Mouse (Mus musculus): Measurements from ENCODE around the gene Plek2. TPM values are rescaled to one million over a fixed set of nuclear protein-coding genes. Genes with fewer than 3 reads are reported as not detected.

Plek2 gene
- polyA plus RNA-seq (2012; rRNA removed) = 2.0 TPM in 2 replicates

GRCm38 (mm10) chr12:78906707-78907162 lies at the start of gene Plek2:
Gene Plek2 (minus strand): TSS chr12:78906964.
- no peak within 1 kb of the TSS for H3K27ac ChIP-seq (ENCODE audit: insufficient read depth, low read depth, low read length)
- H3K4me1 ChIP-seq (ENCODE audit: control insufficient read depth, insufficient read depth, low read length) = 0 out of 2 replicates have a peak, but pooled peaks cover 3% of the 10 kb centered on the region
- peak; percentile 85 for DNase-seq
- no peaks in the 10 kb centered on the region for H3K36me3 ChIP-seq (ENCODE audit: control insufficient read depth, insufficient read depth, low read length)
- 3% methylated on average over 38 of the region's 38 CpGs for WGBS
- peak within 1 kb of the TSS; percentile 41 for H3K4me3 ChIP-seq (ENCODE audit: insufficient read depth, low read depth, low read length)
- TF ChIP-seq CTCF (conservative IDR thresholded peaks at IDR 0.05; ENCODE audit: insufficient read depth, insufficient read length, low read depth, low read length) (no peak; the same call in 1 of the 2 replicates), POLR2A (IDR thresholded peaks at IDR 0.05; ENCODE audit: low read depth, low read length) (no peak)
- no peaks in the 10 kb centered on the region; the same call in 1 of the 2 replicates for H3K27me3 ChIP-seq (replicated peaks; ENCODE audit: control insufficient read depth, insufficient read depth, low read length)

- no peak overlapping the region for H3K27ac ChIP-seq (ENCODE audit: insufficient read depth, low read depth, low read length)
- H3K4me1 ChIP-seq (ENCODE audit: control insufficient read depth, insufficient read depth, low read length) = no peaks in the 10 kb centered on the region
- DNase-seq = no peak
- TF ChIP-seq CTCF (conservative IDR thresholded peaks at IDR 0.05; ENCODE audit: insufficient read depth, insufficient read length, low read depth, low read length) (no peak), POLR2A (IDR thresholded peaks at IDR 0.05; ENCODE audit: low read depth, low read length) (no peak)
- no peak overlapping the region for H3K4me3 ChIP-seq (ENCODE audit: insufficient read depth, low read depth, low read length)
- WGBS = 94% methylated on average over 4 of the region's 4 CpGs
- H3K27me3 ChIP-seq (replicated peaks; ENCODE audit: control insufficient read depth, insufficient read depth, low read length) = no peaks in the 10 kb centered on the region
- H3K36me3 ChIP-seq (ENCODE audit: control insufficient read depth, insufficient read depth, low read length) = no peaks in the 10 kb centered on the region
Measured at GRCm38 (mm10) chr12:78956405-78956804, 49.6 kb upstream of the Plek2 start.

- no peak for TF ChIP-seq POLR2A (IDR thresholded peaks at IDR 0.05; ENCODE audit: low read depth, low read length)
- no peak for TF ChIP-seq CTCF (conservative IDR thresholded peaks at IDR 0.05; ENCODE audit: insufficient read depth, insufficient read length, low read depth, low read length)
- no peaks in the 10 kb centered on the region for H3K36me3 ChIP-seq (ENCODE audit: control insufficient read depth, insufficient read depth, low read length)
- WGBS = 53% methylated on average over 3 of the region's 3 CpGs
- no peaks in the 10 kb centered on the region for H3K27me3 ChIP-seq (replicated peaks; ENCODE audit: control insufficient read depth, insufficient read depth, low read length)
- DNase-seq = no peak
- no peaks in the 10 kb centered on the region for H3K4me1 ChIP-seq (ENCODE audit: control insufficient read depth, insufficient read depth, low read length)
- no peak overlapping the region for H3K27ac ChIP-seq (ENCODE audit: insufficient read depth, low read depth, low read length)
- H3K4me3 ChIP-seq (ENCODE audit: insufficient read depth, low read depth, low read length) = no peak overlapping the region
Measured at GRCm38 (mm10) chr12:78952484-78952883, 45.7 kb upstream of the Plek2 start.

GRCm38 (mm10) chr12:78952053-78952452 lies 45.3 kb upstream of the Plek2 start:
- WGBS = 67% methylated on average over 11 of the region's 11 CpGs
- no peaks in the 10 kb centered on the region for H3K4me1 ChIP-seq (ENCODE audit: control insufficient read depth, insufficient read depth, low read length)
- no peak overlapping the region for H3K27ac ChIP-seq (ENCODE audit: insufficient read depth, low read depth, low read length)
- H3K36me3 ChIP-seq (ENCODE audit: control insufficient read depth, insufficient read depth, low read length) = no peaks in the 10 kb centered on the region
- no peak for DNase-seq
- no peaks in the 10 kb centered on the region for H3K27me3 ChIP-seq (replicated peaks; ENCODE audit: control insufficient read depth, insufficient read depth, low read length)
- TF ChIP-seq CTCF (conservative IDR thresholded peaks at IDR 0.05; ENCODE audit: insufficient read depth, insufficient read length, low read depth, low read length) (no peak), POLR2A (IDR thresholded peaks at IDR 0.05; ENCODE audit: low read depth, low read length) (no peak)
- H3K4me3 ChIP-seq (ENCODE audit: insufficient read depth, low read depth, low read length) = no peak overlapping the region

- TF ChIP-seq POLR2A (IDR thresholded peaks at IDR 0.05; ENCODE audit: low read depth, low read length) (no peak), CTCF (conservative IDR thresholded peaks at IDR 0.05; ENCODE audit: insufficient read depth, insufficient read length, low read depth, low read length) (no peak)
- no peak for DNase-seq
- H3K4me3 ChIP-seq (ENCODE audit: insufficient read depth, low read depth, low read length) = no peak overlapping the region
- whole genome bisulfite sequencing = 54% methylated on average over 5 of the region's 5 CpGs
- H3K27me3 ChIP-seq (replicated peaks; ENCODE audit: control insufficient read depth, insufficient read depth, low read length) = no peaks in the 10 kb centered on the region
- no peak overlapping the region for H3K27ac ChIP-seq (ENCODE audit: insufficient read depth, low read depth, low read length)
- H3K36me3 ChIP-seq (ENCODE audit: control insufficient read depth, insufficient read depth, low read length) = no peaks in the 10 kb centered on the region
- no peaks in the 10 kb centered on the region for H3K4me1 ChIP-seq (ENCODE audit: control insufficient read depth, insufficient read depth, low read length)
Measured at GRCm38 (mm10) chr12:78947661-78948060, 40.9 kb upstream of the Plek2 start.

- H3K4me3 ChIP-seq (ENCODE audit: insufficient read depth, low read depth, low read length) = no peak overlapping the region
- 72% methylated on average over 6 of the region's 6 CpGs for WGBS
- H3K27ac ChIP-seq (ENCODE audit: insufficient read depth, low read depth, low read length) = no peak overlapping the region
- TF ChIP-seq CTCF (conservative IDR thresholded peaks at IDR 0.05; ENCODE audit: insufficient read depth, insufficient read length, low read depth, low read length) (no peak), POLR2A (IDR thresholded peaks at IDR 0.05; ENCODE audit: low read depth, low read length) (no peak)
- no peaks in the 10 kb centered on the region for H3K27me3 ChIP-seq (replicated peaks; ENCODE audit: control insufficient read depth, insufficient read depth, low read length)
- H3K4me1 ChIP-seq (ENCODE audit: control insufficient read depth, insufficient read depth, low read length) = no peaks in the 10 kb centered on the region
- no peaks in the 10 kb centered on the region for H3K36me3 ChIP-seq (ENCODE audit: control insufficient read depth, insufficient read depth, low read length)
- DNase-seq = no peak
Measured at GRCm38 (mm10) chr12:78947161-78947560, 40.4 kb upstream of the Plek2 start.

GRCm38 (mm10) chr12:78942931-78943330 lies 36.2 kb upstream of the Plek2 start:
- no peaks in the 10 kb centered on the region for H3K4me1 ChIP-seq (ENCODE audit: control insufficient read depth, insufficient read depth, low read length)
- H3K36me3 ChIP-seq (ENCODE audit: control insufficient read depth, insufficient read depth, low read length) = no peaks in the 10 kb centered on the region
- WGBS = 91% methylated on average over 6 of the region's 6 CpGs
- no peaks in the 10 kb centered on the region for H3K27me3 ChIP-seq (replicated peaks; ENCODE audit: control insufficient read depth, insufficient read depth, low read length)
- no peak overlapping the region for H3K27ac ChIP-seq (ENCODE audit: insufficient read depth, low read depth, low read length)
- H3K4me3 ChIP-seq (ENCODE audit: insufficient read depth, low read depth, low read length) = no peak overlapping the region
- no peak for TF ChIP-seq POLR2A (IDR thresholded peaks at IDR 0.05; ENCODE audit: low read depth, low read length)
- TF ChIP-seq CTCF (conservative IDR thresholded peaks at IDR 0.05; ENCODE audit: insufficient read depth, insufficient read length, low read depth, low read length) = no peak
- DNase-seq = no peak
